Mouse (Mus musculus): ENCODE data around the gene Gm16427. TPM values are rescaled to one million over a fixed set of nuclear protein-coding genes. Genes with fewer than 3 reads are reported as not detected.
"Not testable (repeated sequence)": the region's sequence is repeated elsewhere in the genome, so short reads cannot be mapped to it uniquely, and the experiment has no call there.

The Gm16427 gene
- not detected in 2 replicates for polyA plus RNA-seq (2012; rRNA removed)

DNA sequence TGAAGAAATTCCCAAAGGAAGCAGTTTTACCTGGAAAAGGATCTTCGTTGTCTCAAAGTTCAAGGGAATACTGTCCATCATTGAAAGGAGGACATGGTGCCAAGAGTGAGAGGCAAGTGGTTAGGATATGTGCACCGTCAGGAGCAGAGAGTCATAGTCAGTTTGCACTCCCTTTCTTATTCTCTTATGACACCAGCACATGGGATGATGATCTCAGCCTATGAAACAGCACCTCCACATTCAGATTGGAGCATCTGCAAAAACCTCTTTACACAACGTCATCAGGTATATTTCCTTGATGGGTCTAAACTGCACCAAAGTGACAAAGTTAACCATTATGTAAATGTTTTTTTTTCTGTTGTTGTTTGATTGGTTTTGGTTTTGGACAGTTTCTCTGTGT, at the start of gene Gm16427:
TSS of gene Gm16427 (minus strand) at position 101 of the 400 bp plus-strand sequence.
- DNase-seq (ENCODE audit: low read depth) = not testable (repeated sequence)

Other genes with a start within 250 kb of the Gm16427 start
- not detected in 2 replicates for gene C87414, start 131.4 kb upstream of the Gm16427 start, polyA plus RNA-seq (2012; rRNA removed)

Measured in brain, embryonic 14.5 days (tissue).